Mouse (Mus musculus): ENCODE results near the gene Cacng7. TPM values are rescaled to one million over a fixed set of nuclear protein-coding genes. Genes with fewer than 3 reads are reported as not detected.
"Not testable (repeated sequence)": the region's sequence is repeated elsewhere in the genome, so short reads cannot be mapped to it uniquely, and the experiment has no call there.

Gene Cacng7
- total and polyA plus RNA-seq, 2 experiments from 2014 or later, result 0.15 to 4.0 TPM

DNA sequence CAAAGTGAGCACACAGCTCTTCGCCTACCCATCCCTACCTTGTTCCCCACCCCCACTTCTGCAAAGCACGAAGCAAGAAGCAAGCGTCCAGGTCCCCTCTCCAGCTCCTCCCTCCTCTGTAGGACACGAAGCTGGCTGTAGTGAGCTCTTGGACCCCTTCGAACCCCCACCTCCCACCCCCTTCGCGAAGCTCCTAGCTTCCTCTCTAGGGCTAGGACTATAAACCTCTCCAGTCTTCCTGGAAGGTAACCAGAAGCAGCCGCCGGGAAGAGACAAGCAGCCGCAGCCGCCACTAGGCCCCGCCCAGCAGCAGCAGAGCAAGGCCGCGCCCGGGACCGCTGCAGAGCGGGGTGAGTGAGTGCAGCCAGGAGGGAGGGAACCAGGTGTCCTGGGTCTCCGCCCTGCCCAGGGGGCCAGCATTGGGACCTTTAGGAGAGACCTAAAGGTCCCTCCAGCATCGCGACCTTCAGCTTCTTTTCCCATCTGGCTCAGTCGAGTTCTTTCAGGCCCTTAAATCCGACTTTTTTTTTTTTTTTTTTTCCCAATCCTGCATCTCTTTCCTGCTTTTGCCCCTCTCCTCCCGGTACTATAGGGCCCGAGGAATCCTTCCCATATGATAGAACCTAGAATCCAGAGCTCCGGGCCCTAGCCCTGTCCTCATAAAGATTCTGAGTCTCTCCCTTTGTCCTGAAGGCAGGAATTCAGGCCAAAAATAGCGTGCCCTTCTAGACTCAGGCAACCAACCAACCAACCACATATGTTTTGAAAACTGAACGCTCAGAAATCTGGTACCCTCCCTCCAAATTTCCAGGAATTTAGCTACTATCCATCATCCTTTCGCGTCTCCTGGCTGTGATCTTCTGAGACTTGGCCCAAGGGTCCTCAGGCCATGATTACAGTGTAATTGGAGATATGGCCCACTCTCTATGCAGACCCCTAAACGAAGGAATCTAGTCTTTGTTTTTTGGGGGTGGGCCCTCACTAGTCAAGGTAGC is 43.5 kb upstream of the Cacng7 start, which contains the start of the genes Myadm and Prkcg:
TSS of gene Myadm (plus strand) at position 105 of the 995 bp plus-strand sequence.
TSS of gene Prkcg (plus strand) at position 204 of the 995 bp plus-strand sequence.
- H3K4me2 ChIP-seq (ENCODE audit: low read depth, low read length), result peak within 1 kb of the TSS; percentile 68
- H3K4me3 ChIP-seq (ENCODE audit: low read depth, low read length), result peak within 1 kb of the TSS; percentile 64
- H3K27ac ChIP-seq (ENCODE audit: low read depth), result peak within 1 kb of the TSS; percentile 93
- no peaks in the 10 kb centered on the region for H3K27me3 ChIP-seq (ENCODE audit: control insufficient read depth, insufficient read depth, low read length)
- peaks cover 10% of the 10 kb centered on the region for H3K4me1 ChIP-seq (ENCODE audit: control insufficient read depth, insufficient read depth)
- peak within 1 kb of the TSS; percentile 72 for H3K9ac ChIP-seq (replicated peaks; ENCODE audit: low read depth, low read length)
- ATAC-seq (ENCODE audit: insufficient read depth, low read depth) (peak; percentile 21), DNase-seq (ENCODE audit: low spot score) (peak; percentile 83)
- WGBS, result 1% methylated on average over 29 of the region's 30 CpGs
- H3K9me3 ChIP-seq (replicated peaks; ENCODE audit: control insufficient read depth, low read length), result no peaks in the 10 kb centered on the region
- peaks cover 8% of the 10 kb centered on the region for H3K36me3 ChIP-seq (replicated peaks; ENCODE audit: control insufficient read depth, insufficient read depth, low read length)
- TF ChIP-seq CTCF (IDR thresholded peaks at IDR 0.05; ENCODE audit: low read depth) (no peak), EP300 (IDR thresholded peaks at IDR 0.05; ENCODE audit: low read depth) (no peak)

DNA sequence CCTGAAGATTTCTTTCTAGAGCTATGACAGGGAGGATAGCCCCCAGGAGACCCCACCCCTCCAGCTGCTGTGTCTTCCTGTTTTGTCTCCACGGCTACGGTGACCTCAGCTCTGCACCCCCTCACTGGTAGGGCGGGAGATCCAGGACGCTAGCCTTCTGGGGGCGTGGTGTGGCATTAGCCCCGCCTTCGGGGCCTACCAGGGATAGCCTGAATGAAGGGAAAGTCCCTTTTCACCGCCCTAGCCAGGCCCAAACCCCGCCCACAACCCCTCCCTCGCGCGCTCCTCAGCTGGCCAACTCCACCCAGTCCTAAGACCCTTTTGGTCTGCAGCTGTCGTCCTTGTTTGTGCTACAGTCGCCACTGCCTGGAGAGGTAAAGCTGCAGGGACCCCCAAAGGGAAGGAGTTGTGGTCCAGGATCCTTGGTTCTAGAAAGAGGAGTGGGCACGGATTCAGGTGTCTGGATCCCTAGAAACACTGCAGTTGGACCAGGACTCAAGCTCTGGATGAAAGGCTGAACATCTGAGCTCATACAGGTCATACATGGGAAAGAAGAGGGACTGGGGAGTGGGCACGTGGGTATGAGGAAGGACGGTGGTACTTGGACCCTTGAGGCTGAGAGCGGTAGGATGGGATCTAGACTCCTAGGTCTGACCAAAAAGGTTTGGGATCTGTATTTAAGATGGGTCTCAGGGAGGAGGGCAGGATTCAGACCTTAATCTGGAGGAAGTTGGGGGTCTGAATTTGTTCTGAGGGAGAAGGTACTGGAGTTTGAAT is 42.3 kb upstream of the Cacng7 start:
- H3K4me1 ChIP-seq (ENCODE audit: control insufficient read depth, insufficient read depth), result peaks cover 18% of the 10 kb centered on the region
- no peaks in the 10 kb centered on the region for H3K9me3 ChIP-seq (replicated peaks; ENCODE audit: control insufficient read depth, low read length)
- under 1% methylated on average over 18 of the region's 18 CpGs for WGBS
- peak overlapping the region; percentile 77 for H3K9ac ChIP-seq (replicated peaks; ENCODE audit: low read depth, low read length)
- ATAC-seq (ENCODE audit: insufficient read depth, low read depth) (peak; percentile 87), DNase-seq (ENCODE audit: low spot score) (peak; percentile 97)
- peaks cover 19% of the 10 kb centered on the region for H3K36me3 ChIP-seq (replicated peaks; ENCODE audit: control insufficient read depth, insufficient read depth, low read length)
- H3K4me2 ChIP-seq (ENCODE audit: low read depth, low read length), result peak overlapping the region; percentile 68
- TF ChIP-seq CTCF (IDR thresholded peaks at IDR 0.05; ENCODE audit: low read depth) (peak; percentile 12; the same call in 1 of the 2 replicates), EP300 (IDR thresholded peaks at IDR 0.05; ENCODE audit: low read depth) (no peak)
- peak overlapping the region; percentile 93 for H3K27ac ChIP-seq (ENCODE audit: low read depth)
- peak overlapping the region; percentile 64 for H3K4me3 ChIP-seq (ENCODE audit: low read depth, low read length)
- H3K27me3 ChIP-seq (ENCODE audit: control insufficient read depth, insufficient read depth, low read length), result no peaks in the 10 kb centered on the region

GRCm38 (mm10) chr7:3291197-3291596 is 41.6 kb upstream of the Cacng7 start:
- no peak for TF ChIP-seq CTCF (IDR thresholded peaks at IDR 0.05; ENCODE audit: low read depth)
- no peak for TF ChIP-seq EP300 (IDR thresholded peaks at IDR 0.05; ENCODE audit: low read depth)
- Histone ChIP-seq H3K4me2 (ENCODE audit: low read depth, low read length) (peak overlapping the region; percentile 68), H3K36me3 (replicated peaks; ENCODE audit: control insufficient read depth, insufficient read depth, low read length) (peaks cover 24% of the 10 kb centered on the region), H3K27ac (ENCODE audit: low read depth) (peak overlapping the region; percentile 93), H3K4me1 (ENCODE audit: control insufficient read depth, insufficient read depth) (peaks cover 21% of the 10 kb centered on the region), H3K9ac (replicated peaks; ENCODE audit: low read depth, low read length) (peak overlapping the region; percentile 77), H3K9me3 (replicated peaks; ENCODE audit: control insufficient read depth, low read length) (no peaks in the 10 kb centered on the region), H3K4me3 (ENCODE audit: low read depth, low read length) (peak overlapping the region; percentile 64), H3K27me3 (ENCODE audit: control insufficient read depth, insufficient read depth, low read length) (no peaks in the 10 kb centered on the region)
- peak; percentile 24; the same call in 1 of the 2 replicates for ATAC-seq (ENCODE audit: insufficient read depth, low read depth)
- peak; percentile 55 for DNase-seq (ENCODE audit: low spot score)
- WGBS, result 7% methylated on average over 6 of the region's 6 CpGs

GRCm38 (mm10) chr7:3291764-3292163 is 41.0 kb upstream of the Cacng7 start:
- Histone ChIP-seq H3K4me2 (ENCODE audit: low read depth, low read length) (peak overlapping the region; percentile 68), H3K9me3 (replicated peaks; ENCODE audit: control insufficient read depth, low read length) (no peaks in the 10 kb centered on the region), H3K4me3 (ENCODE audit: low read depth, low read length) (peak overlapping the region; percentile 64), H3K36me3 (replicated peaks; ENCODE audit: control insufficient read depth, insufficient read depth, low read length) (peaks cover 30% of the 10 kb centered on the region), H3K9ac (replicated peaks; ENCODE audit: low read depth, low read length) (peak overlapping the region; percentile 77), H3K27ac (ENCODE audit: low read depth) (peak overlapping the region; percentile 93), H3K4me1 (ENCODE audit: control insufficient read depth, insufficient read depth) (peaks cover 26% of the 10 kb centered on the region), H3K27me3 (ENCODE audit: control insufficient read depth, insufficient read depth, low read length) (no peaks in the 10 kb centered on the region)
- DNase-seq (ENCODE audit: low spot score) (no peak), ATAC-seq (ENCODE audit: insufficient read depth, low read depth) (no peak)
- TF ChIP-seq CTCF (IDR thresholded peaks at IDR 0.05; ENCODE audit: low read depth) (no peak), EP300 (IDR thresholded peaks at IDR 0.05; ENCODE audit: low read depth) (no peak)
- WGBS, result 36% methylated on average over 3 of the region's 3 CpGs

GRCm38 (mm10) chr7:3292271-3292670 is 40.5 kb upstream of the Cacng7 start:
- ATAC-seq (ENCODE audit: insufficient read depth, low read depth); H3K27me3 ChIP-seq (ENCODE audit: control insufficient read depth, insufficient read depth, low read length); H3K9me3 ChIP-seq (replicated peaks; ENCODE audit: control insufficient read depth, low read length); DNase-seq (ENCODE audit: low spot score): not testable (repeated sequence)
- Histone ChIP-seq H3K27ac (ENCODE audit: low read depth) (peak overlapping the region; percentile 93), H3K4me3 (ENCODE audit: low read depth, low read length) (peak overlapping the region; percentile 64), H3K4me1 (ENCODE audit: control insufficient read depth, insufficient read depth) (peaks cover 31% of the 10 kb centered on the region), H3K36me3 (replicated peaks; ENCODE audit: control insufficient read depth, insufficient read depth, low read length) (peaks cover 35% of the 10 kb centered on the region), H3K9ac (replicated peaks; ENCODE audit: low read depth, low read length) (peak overlapping the region; percentile 77), H3K4me2 (ENCODE audit: low read depth, low read length) (peak overlapping the region; percentile 68)
- 36% methylated on average over 11 of the region's 12 CpGs for WGBS
